Mouse (Mus musculus) ZHBTc4 (cell line): ENCODE data around the gene Haus5.

Experiments used
- DNase-seq: peaks from one replicate; pipeline ENCODE4 v3.0.0-alpha.2; 2011; ENCODE audit warnings: low read depth, low spot score

Gene Haus5

DNA sequence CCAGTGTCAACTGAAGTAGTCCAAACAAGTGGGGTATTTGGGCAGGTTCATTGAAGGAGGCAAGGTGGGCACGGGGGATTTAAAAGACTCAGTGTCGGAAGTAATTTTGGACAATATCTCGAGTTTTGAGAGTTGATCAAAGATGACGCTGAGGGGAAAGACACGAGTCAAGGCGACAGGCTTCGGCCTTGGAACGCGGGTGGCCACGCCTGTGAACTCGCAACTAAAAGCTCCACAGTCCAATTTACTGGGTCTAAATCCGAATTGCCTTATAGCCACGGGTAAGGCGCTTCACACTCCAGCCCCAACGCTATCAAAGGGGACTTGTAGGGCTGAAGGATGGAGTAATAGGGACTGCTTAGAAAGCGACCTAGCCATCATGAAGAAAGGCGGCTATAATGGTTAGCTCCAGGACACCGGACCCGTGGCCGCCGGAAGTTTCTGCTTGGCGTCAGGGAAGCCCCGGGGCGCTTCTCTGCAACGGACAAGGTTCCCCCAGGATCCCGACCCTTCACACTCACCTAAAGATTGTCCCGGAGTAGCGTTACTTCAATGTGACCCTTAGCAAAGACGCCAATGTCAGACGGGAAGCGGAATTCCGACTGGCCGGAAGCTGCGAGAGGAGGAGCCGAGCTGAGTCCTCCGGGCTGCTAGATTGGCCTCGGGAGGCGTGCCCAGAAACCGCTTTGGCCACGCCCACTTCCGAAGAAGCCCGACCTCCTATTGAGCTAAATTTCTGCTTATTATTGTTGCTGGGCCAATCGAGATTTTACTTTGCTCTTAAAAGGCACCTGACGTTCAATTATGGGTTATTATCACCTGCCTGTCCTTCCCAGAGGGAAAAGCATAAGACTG is 39.0 kb downstream of the Haus5 start, which contains the start of gene Cox6b1:
TSS of gene Cox6b1 (minus strand) at position 622 of the 855 bp plus-strand sequence.
- peak; percentile 95 for DNase-seq

DNA sequence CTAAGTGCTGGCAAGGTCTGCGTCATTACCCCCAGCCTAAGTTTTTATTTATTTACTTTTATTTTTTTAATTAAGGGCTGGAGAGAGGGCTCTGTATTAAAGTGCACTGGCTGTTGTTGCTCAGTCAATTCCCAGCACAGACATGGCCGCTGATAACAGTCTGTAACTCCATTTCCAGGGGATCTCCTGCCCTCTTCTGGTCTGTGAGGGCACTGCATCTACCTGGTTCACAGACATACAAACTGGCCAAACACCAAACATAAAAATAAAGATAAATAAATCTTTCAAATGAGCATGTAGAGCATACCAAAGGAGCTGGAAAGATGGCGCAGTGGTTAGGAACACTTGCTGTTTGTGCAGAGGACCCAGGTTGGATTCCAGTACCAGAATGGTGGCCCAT is 45.6 kb downstream of the Haus5 start:
- peak; percentile 78 for DNase-seq

GRCm38 (mm10) chr7:30618658-30619057 is 46.1 kb downstream of the Haus5 start:
- no peak for DNase-seq

GRCm38 (mm10) chr7:30615049-30615760 is 49.6 kb downstream of the Haus5 start:
- DNase-seq = peak; percentile 90

DNA sequence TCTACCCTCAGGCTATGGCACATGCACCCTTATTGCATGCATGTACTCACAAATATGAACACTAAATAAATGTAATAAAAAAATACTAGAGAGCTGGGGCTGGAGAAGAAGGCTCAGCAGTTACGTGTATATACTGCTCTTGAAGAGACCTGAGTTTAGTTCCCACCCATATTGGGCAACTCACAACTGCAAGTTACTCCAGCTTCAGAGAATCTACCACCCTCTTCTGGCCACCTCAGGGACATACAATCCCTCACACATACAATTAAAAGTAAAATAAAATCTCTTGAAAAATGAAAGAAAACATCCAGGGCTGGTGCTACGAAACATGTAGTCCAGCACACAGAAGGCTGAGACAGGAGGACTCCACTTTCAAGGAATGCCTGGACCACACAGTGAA is 50.3 kb downstream of the Haus5 start:
- peak; percentile 66 for DNase-seq

GRCm38 (mm10) chr7:30613529-30614112 is 51.2 kb downstream of the Haus5 start:
- DNase-seq = peak; percentile 90

DNA sequence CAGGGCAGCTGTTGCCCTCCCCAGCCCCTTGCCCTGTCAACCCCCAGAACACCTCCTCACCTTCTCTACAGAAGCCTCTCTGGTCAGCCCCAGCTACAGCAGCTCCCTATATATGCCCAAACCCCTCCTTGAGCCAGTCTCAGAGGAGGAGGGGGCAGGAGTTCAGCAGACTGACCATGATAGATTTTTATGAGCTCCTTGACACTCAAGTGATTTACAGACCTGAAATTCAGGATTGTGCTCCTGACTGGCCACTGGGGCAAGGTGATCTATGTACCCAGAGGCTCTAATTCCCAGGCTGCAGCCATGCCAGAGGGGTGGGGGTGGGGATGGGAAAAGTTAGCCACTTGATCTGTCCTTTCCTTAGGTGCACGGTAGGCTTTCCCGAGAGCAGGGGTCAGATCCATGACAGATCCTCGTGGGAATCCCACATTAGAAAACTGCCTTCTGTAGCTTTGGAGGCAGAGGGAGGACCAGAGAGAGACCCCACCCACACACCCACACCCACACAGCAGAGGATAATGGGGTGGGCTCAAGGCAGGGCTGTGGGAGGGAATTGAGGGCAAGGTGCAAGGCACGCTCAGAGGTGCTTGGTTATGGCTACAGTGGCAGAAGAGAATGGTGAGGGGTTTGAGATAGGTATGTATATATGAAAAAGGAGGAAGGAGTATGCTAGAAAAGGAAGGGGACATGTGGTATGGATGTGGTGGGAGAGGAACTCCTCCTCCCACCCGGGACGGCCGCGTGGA is 52.0 kb downstream of the Haus5 start, which contains the start of gene Upk1a:
TSS of gene Upk1a (minus strand) at position 194 of the 749 bp plus-strand sequence.
- no peak for DNase-seq

- DNase-seq = no peak
These were observed 54.8 kb downstream of the Haus5 start for GRCm38 (mm10) chr7:30610043-30610442.

DNA sequence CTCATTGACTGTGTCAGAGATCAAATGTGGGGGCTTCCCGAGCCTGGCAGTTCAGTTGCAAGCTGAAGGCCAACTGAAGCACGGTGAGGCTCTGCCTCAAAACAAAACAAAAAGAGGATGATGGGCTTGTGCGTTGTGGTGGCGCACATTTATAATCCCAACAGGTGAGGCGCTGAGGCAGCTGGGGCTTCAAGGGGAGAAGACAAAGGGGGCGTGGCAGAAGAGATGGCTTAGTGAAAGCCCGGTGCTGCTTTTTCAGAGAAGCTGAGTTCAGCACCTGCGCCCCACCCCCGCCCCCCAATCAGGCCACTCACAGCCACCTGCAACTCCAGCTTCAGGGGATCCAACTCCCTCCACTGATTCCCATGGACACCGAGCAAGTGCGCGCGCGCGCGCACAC is 56.3 kb downstream of the Haus5 start:
- DNase-seq = peak; percentile 48

GRCm38 (mm10) chr7:30607706-30608309 is 57.0 kb downstream of the Haus5 start:
- DNase-seq = peak; percentile 97

- no peak for DNase-seq
These were observed 59.9 kb downstream of the Haus5 start for GRCm38 (mm10) chr7:30604944-30605343.

GRCm38 (mm10) chr7:30604424-30604823 is 60.4 kb downstream of the Haus5 start:
- peak; percentile 37 for DNase-seq
